Mouse (Mus musculus) limb, embryonic 13.5 days (tissue): ENCODE results near the gene Mtg2. TPM values are rescaled to one million over a fixed set of nuclear protein-coding genes. Genes with fewer than 3 reads are reported as not detected.

ENCODE experiments used
- ATAC-seq: fragments of 200-750 bp; cut with Nextera tagmentation; 2 replicates; pipeline ENCODE4 v1.8.0; 2017; ENCODE audit warnings: low read depth, moderate number of reproducible peaks, moderate TSS enrichment; ENCODE audit not compliant: low FRiP score
- H3K27ac ChIP-seq: fragments of 300-500 bp; sonication (generic); 2 replicates; pipeline ENCODE4 v1.5.1; 2015; ENCODE audit warnings: inconsistent platforms, mild to moderate bottlenecking, moderate library complexity
- H3K27me3 ChIP-seq: fragments of 300-500 bp; sonication (generic); 2 replicates; pipeline ENCODE4 v1.6.1; 2015; ENCODE audit warnings: mild to moderate bottlenecking, inconsistent platforms
- H3K36me3 ChIP-seq: fragments of 300-500 bp; sonication (generic); 2 replicates; pipeline ENCODE4 v1.6.1; 2015; ENCODE audit warnings: inconsistent platforms, mild to moderate bottlenecking, moderate library complexity
- H3K4me1 ChIP-seq: fragments of 300-500 bp; sonication (generic); 2 replicates; pipeline ENCODE4 v1.6.1; 2015; ENCODE audit warnings: inconsistent platforms
- H3K4me2 ChIP-seq: fragments of 300-500 bp; sonication (generic); replicated peaks from 2 replicates; pipeline ENCODE4 v1.6.1; 2015; ENCODE audit warnings: inconsistent platforms, mild to moderate bottlenecking, moderate library complexity
- H3K4me3 ChIP-seq: fragments of 300-500 bp; sonication (generic); 2 replicates; pipeline ENCODE4 v1.5.1; 2015; ENCODE audit warnings: moderate library complexity, mild to moderate bottlenecking, inconsistent platforms
- H3K9ac ChIP-seq: fragments of 300-500 bp; sonication (generic); 2 replicates; pipeline ENCODE4 v1.6.1; 2015; ENCODE audit warnings: mild to moderate bottlenecking, inconsistent platforms
- H3K9me3 ChIP-seq: fragments of 300-500 bp; sonication (generic); 2 replicates; pipeline ENCODE4 v1.6.1; 2016; ENCODE audit warnings: inconsistent platforms
- WGBS: fragments of 180-500 bp; shearing (Covaris S2); methylation state at CpG from one replicate; pipeline ENCODE4 v1.1.7; 2015; 5-methylcytosine and 5-hydroxymethylcytosine counted together
- polyA plus RNA-seq: library from polyadenylated mRNA; unstranded; fragments of >200 nt; fragmentation: Nextera tagmentation; extraction: Ambion mirVana; gene quantifications from 2 replicates; pipeline ENCODE4 v1.2.1, GENCODE M21; 2015

The Mtg2 gene
- polyA plus RNA-seq, 1 experiment from 2014 or later = 29.9 TPM

DNA sequence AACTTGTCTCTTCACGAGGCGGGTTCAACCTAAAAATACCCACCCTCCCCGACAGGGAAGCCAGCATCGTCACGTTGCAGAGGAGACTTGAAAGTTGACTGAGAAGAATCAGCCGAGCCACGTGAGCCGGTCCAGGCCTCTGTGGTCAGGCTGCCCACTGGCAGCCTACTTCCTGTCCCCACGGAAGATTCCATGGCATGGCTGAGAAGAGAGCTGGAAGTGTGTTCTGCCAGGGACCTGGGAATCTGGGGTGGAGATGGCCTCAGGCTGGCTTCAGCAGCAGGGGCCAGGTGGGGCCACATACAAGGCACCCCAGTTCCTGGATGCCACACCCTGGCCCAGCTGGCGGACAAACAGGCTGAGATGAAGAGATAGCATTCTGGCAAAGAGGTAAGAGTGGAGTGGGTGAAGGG lies 45.7 kb downstream of the Mtg2 start:
- Histone ChIP-seq H3K27me3 (peaks cover 22% of the 10 kb centered on the region), H3K4me3 (no peak overlapping the region), H3K4me1 (peaks cover 22% of the 10 kb centered on the region)

DNA sequence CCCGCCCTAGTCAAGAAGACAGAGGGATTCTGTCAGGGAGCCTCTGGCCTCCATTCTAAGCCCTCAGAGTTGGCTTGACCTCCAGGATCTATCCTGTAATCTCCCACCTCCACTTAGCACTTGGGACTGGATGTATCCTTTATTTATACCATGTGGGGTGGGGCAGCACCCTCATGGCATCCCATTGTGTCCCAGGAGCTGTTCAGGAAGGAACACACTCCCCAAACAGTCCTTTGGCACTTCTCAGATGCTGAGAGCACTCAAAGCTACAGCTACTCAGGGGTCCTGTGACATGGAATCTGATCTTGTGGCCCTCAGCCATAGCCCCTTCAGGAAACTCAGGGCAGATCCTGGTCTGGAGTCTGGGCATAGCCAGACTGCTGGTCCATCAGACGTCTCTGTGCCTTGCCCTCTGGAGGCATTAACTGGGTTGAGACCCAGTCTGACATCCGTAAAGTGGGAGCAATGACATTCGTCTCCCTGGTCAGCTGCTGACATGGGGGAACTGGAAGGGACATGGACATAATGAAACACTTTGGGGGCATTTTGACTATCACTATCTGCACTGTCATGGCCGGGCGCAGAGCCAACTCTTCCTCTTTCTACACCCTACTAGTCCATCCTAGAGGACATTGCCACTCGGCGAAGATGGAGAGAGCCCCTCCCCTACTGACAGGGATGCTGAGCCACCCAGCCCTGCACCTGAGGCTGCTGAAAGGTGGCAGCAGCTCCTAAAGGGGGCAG lies 46.5 kb downstream of the Mtg2 start:
- no peak overlapping the region for H3K4me3 ChIP-seq
- H3K4me2 ChIP-seq = no peak overlapping the region
- 67% methylated on average over 8 of the region's 8 CpGs for WGBS
- H3K9me3 ChIP-seq = no peaks in the 10 kb centered on the region
- H3K4me1 ChIP-seq = peaks cover 22% of the 10 kb centered on the region
- H3K9ac ChIP-seq = no peak overlapping the region
- no peaks in the 10 kb centered on the region for H3K36me3 ChIP-seq
- no peak for ATAC-seq
- no peak overlapping the region for H3K27ac ChIP-seq
- H3K27me3 ChIP-seq = peaks cover 22% of the 10 kb centered on the region

More for the DNA sequence above, 45.7 kb downstream of the Mtg2 start:
- no peak overlapping the region for H3K27ac ChIP-seq
- no peaks in the 10 kb centered on the region for H3K9me3 ChIP-seq
- no peak overlapping the region for H3K9ac ChIP-seq
- WGBS = 70% methylated on average over 10 of the region's 10 CpGs
- no peak for ATAC-seq
- H3K36me3 ChIP-seq = no peaks in the 10 kb centered on the region
- no peak overlapping the region for H3K4me2 ChIP-seq

DNA sequence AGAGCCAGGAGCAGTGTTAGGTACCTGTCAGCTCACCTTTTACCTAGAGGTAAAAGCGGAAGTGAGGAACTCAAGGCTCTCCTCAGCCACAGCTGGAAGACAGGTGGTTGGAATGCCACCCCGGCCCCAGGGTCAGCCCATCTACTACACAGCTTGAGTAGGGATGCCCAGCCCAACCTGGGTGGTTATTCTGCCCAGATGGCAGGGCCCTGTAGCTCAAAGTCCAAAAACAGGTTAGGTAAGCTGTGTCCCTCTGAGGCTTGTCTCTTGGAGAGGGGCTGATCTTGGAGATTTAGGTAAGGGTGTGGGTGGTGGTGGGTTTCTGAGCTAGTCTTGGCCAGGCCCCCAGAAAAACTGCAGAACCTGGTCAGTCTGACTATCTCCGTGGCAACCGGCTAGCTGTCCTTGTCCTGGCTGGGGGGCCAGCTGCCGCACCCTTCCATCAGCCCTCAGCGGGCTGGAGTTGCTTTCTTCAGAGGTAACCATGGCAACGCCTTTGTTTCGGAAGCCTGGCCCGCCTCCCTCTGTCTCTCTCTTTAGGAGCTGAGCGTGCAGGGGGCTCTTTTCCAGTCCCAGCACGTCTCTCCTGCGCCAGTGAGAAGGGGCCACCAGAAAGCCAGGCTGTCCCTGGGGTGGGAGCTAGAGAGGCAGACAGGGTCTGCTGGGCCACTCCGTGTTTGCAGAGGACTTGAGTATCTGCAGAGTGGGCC lies 47.3 kb downstream of the Mtg2 start:
- H3K27ac ChIP-seq = no peak overlapping the region
- no peaks in the 10 kb centered on the region for H3K9me3 ChIP-seq
- no peak for ATAC-seq
- H3K9ac ChIP-seq = peak overlapping the region; percentile 43; the same call in 1 of the 2 replicates
- H3K4me1 ChIP-seq = peaks cover 22% of the 10 kb centered on the region
- H3K36me3 ChIP-seq = no peaks in the 10 kb centered on the region
- WGBS = 11% methylated on average over 13 of the region's 13 CpGs
- peak overlapping the region; percentile 94; the same call in 1 of the 2 replicates for H3K4me2 ChIP-seq
- H3K4me3 ChIP-seq = no peak overlapping the region
- H3K27me3 ChIP-seq = peaks cover 22% of the 10 kb centered on the region

DNA sequence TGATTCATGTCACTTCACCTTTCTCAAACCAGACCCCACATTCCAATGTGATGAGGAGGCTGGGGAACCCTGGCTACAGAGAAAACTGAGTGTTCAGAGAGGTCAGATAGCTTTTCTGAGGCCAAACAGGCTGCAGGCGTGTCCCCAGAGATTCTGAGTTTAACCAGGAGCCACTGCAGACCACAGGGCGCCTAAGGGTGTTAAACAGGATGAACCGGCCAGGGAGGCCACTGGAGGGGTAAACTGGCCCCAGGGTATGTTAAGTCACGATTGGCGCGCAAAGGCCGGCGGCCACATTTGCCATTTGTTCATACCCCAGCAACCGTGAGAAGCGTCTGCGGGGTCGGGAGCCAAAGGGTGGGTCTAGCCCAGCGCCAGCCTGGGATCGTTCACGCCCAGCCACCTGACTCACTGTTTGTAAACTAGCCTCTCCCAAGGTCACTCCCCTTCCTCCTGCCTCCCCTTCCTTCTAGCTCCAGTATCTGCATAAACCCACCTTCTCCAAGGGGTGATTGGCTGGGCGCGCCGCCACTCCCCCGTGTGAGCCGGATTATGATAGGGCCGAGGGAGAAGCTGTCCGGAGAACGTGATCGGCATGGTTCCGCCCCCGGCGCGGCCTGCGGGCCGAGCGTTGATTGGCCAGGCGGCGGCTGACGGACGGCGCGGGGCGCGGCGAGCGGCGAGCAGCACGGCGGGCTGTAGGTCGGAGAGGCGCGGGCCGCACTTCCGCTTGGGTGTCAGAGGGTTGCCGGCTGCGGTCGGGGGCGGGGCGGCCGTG lies 48.5 kb downstream of the Mtg2 start, which contains the start of gene Osbpl2:
Gene Osbpl2 (plus strand): TSS at position 646 of the 778 bp plus-strand sequence.
- Histone ChIP-seq H3K27ac (peak within 1 kb of the TSS; percentile 52; the same call in 1 of the 2 replicates), H3K4me2 (peak within 1 kb of the TSS; percentile 94), H3K4me3 (peak within 1 kb of the TSS; percentile 93), H3K4me1 (peaks cover 22% of the 10 kb centered on the region), H3K27me3 (peaks cover 22% of the 10 kb centered on the region), H3K9me3 (no peaks in the 10 kb centered on the region), H3K36me3 (peaks cover 6% of the 10 kb centered on the region), H3K9ac (peak within 1 kb of the TSS; percentile 90)
- under 1% methylated on average over 55 of the region's 55 CpGs for WGBS
- ATAC-seq = peak; percentile 99

DNA sequence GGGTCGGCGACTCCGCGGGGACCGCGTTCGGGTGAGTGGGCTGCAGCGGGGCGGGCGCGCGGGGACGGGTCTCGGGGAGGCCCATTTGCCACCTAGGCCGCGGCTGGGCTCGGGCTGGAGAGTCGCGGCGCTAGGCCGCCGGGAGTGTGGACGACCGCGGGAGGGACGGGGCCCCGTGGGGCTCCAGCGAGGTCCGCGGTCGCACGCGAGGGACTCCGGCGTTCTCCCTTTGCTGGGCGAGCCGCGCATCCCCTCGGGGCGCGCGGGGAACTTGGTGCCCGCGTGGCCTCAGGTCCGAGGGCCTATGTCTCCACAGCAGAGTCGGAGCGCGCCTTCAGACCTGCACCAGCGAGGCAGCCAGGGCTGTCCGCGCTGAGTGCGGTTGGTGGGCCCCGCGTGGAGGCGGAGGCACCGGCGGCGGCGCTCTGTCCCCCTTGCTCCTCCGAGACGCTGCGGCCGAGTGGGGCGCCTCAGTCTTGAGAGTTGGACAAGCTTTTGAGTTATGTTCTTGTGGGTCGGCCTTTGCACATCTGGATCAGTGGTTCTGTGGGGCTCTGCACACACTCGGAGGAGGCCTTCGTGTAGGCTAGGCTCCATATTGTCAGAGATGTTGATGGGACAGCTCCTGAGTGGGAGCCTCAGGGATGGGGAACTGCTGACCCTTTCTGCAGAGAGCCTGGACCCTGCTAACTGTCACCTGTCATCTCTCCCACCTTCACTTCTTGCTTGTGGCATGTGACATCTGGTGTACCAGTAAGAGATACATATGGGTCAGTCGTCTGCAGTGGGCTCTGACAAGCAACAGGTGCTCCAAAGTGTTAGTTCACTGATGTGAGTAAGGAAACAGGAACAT lies 49.3 kb downstream of the Mtg2 start:
- ATAC-seq = peak; percentile 20
- H3K4me3 ChIP-seq = peak overlapping the region; percentile 93
- peak overlapping the region; percentile 90 for H3K9ac ChIP-seq
- peaks cover 14% of the 10 kb centered on the region for H3K27me3 ChIP-seq
- H3K4me2 ChIP-seq = peak overlapping the region; percentile 94
- H3K27ac ChIP-seq = peak overlapping the region; percentile 52; the same call in 1 of the 2 replicates
- no peaks in the 10 kb centered on the region for H3K9me3 ChIP-seq
- peaks cover 22% of the 10 kb centered on the region for H3K4me1 ChIP-seq
- H3K36me3 ChIP-seq = peaks cover 9% of the 10 kb centered on the region
- 1% methylated on average over 54 of the region's 68 CpGs for WGBS

DNA sequence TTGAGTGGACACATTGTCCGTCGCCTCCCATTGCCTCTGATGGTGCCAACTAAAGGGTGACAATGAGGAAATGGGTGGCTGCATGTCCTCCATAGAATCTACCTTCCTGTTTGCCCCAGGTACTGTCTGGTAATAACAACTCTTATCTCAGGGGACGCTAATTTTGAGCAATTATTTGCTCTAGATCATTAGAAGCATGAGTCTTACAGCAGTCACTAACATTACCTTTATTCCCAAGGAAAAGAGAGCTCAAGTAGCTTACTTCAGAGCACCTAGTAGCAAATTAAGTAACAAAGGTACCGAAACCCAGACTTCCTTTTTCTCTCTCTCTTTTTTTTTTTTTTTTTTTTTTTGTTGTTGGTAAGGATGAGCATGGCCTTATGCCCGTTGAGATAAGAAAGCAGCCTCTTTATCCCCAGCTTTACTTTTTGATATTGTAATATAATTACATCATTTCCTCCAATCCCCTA lies 49.9 kb downstream of the Mtg2 start:
- Histone ChIP-seq H3K4me2 (peak overlapping the region; percentile 94), H3K4me3 (peak overlapping the region; percentile 93)
- WGBS = 68% methylated on average over 5 of the region's 5 CpGs

DNA sequence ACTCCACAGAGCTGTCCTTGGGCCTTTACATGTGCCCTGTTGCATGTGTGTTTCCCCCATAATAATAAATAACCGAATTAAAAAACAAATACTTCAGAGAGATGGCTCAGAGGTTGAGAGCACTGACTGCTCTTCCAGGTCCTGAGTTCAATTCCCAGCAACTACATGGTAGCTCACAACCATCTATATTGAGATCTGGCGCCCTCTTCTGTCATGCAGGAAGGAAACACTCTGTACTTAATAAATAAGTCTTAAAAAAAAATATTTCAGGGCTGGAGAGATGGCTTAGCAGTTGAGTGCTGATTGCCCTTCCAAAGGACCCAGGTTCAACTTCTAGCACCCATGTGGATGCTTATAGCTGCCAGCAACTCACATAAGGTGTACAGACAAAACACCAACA lies 53.8 kb downstream of the Mtg2 start:
- Histone ChIP-seq H3K27ac (no peak overlapping the region), H3K36me3 (peaks cover 9% of the 10 kb centered on the region), H3K4me3 (no peak overlapping the region), H3K9ac (no peak overlapping the region), H3K9me3 (no peaks in the 10 kb centered on the region), H3K27me3 (no peaks in the 10 kb centered on the region), H3K4me1 (peaks cover 33% of the 10 kb centered on the region), H3K4me2 (no peak overlapping the region)
- WGBS = 86% methylated on average over 2 of the region's 2 CpGs
- no peak for ATAC-seq

More for the DNA sequence above, 49.9 kb downstream of the Mtg2 start:
- H3K27me3 ChIP-seq = peaks cover 10% of the 10 kb centered on the region
- H3K9me3 ChIP-seq = no peaks in the 10 kb centered on the region
- H3K4me1 ChIP-seq = peaks cover 22% of the 10 kb centered on the region
- no peak for ATAC-seq
- H3K27ac ChIP-seq = no peak overlapping the region
- H3K36me3 ChIP-seq = peaks cover 9% of the 10 kb centered on the region
- peak overlapping the region; percentile 90 for H3K9ac ChIP-seq

DNA sequence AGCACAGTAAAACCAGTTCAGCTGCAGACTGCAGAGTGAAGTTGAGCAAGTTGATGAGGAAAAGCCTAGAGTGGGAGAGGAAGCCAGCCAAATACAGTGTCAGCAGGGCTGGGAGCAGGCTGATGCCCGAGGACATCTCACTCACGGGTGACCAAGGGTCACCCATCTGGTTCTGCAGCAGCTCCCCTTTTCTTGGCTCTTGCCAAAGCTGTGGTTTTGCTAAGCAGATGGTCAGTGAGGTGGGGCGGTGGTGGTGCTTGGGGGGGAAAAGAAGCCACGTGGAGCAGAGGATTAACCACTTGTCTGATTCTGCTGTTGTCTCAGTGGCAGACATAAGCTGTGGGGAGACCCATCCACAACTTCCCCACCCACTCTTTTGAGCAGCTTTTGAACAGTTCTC lies 55.8 kb downstream of the Mtg2 start:
- Histone ChIP-seq H3K9ac (0 out of 2 replicates have a peak overlapping the region, but pooled peaks have one; percentile 19), H3K36me3 (peaks cover 9% of the 10 kb centered on the region), H3K4me3 (no peak overlapping the region), H3K27ac (no peak overlapping the region), H3K4me2 (no peak overlapping the region), H3K27me3 (no peaks in the 10 kb centered on the region), H3K4me1 (peaks cover 24% of the 10 kb centered on the region), H3K9me3 (no peaks in the 10 kb centered on the region)
- no peak for ATAC-seq
- WGBS = 20% methylated on average over 4 of the region's 4 CpGs

DNA sequence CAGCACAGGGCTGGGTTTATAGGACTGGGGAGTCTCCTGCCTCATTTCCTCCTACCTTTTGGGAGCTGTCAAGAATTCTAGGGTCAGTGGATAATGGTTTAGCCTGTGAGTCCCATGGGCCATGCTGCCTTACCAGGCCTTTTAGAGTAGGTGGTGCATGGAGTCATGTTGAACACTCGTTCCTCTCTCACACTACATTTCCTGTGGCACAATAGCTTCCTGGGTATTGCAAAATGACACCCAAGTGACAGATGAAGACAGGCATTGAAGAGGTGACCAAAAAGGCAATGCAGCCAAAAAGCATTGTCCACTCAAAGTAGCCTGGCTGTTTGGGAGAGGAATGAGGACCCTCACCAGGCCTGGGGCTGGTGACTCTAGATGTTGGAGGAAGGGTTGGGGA lies 57.3 kb downstream of the Mtg2 start:
- Histone ChIP-seq H3K27ac (no peak overlapping the region), H3K4me3 (no peak overlapping the region), H3K9ac (no peak overlapping the region), H3K27me3 (no peaks in the 10 kb centered on the region), H3K36me3 (peaks cover 9% of the 10 kb centered on the region), H3K4me2 (no peak overlapping the region), H3K9me3 (no peaks in the 10 kb centered on the region), H3K4me1 (peaks cover 24% of the 10 kb centered on the region)
- 54% methylated on average over 1 of the region's 1 CpGs for WGBS
- no peak for ATAC-seq

DNA sequence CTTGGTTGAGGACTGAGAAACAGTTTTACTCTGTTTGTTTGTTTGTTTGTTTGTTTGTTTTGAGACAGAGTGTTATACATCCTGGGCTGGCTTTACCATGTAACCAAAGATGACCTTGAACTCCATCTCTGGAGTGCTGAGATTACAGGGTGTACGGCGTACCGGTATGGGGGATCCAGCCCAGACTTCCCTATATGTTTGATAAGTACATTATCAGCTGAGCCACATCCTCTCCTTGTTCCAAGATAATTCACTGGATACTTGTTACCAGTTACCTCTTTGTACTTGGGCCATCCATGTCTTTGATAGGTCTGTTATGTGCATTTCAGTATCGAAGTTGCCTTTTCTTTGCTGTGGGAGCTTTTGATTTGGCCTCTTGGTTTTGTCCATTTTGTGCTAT lies 62.8 kb downstream of the Mtg2 start:
- Histone ChIP-seq H3K4me1 (no peaks in the 10 kb centered on the region), H3K9me3 (no peaks in the 10 kb centered on the region), H3K27ac (no peak overlapping the region), H3K36me3 (peaks cover 10% of the 10 kb centered on the region), H3K4me2 (no peak overlapping the region), H3K27me3 (no peaks in the 10 kb centered on the region), H3K9ac (no peak overlapping the region), H3K4me3 (no peak overlapping the region)
- no peak for ATAC-seq
- 94% methylated on average over 4 of the region's 4 CpGs for WGBS

DNA sequence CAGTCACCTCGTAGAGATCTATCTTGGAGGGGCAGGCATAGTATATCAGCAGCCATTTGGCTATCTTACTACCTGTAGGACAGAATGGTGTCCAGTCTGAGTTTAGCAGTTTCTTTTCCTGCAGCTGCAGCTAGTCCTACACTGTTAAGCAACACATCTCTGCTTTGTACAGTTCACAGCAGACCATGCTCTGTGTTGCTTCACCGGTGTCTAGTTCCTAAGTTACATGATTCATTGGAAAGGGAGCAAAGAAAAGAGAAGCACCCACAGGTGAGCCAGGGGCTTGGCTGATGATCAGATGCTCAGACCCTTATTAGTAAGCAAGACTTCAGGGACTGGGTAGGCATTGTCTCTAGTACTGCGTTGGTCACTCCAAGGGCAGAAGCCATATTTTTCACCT lies 63.5 kb downstream of the Mtg2 start:
- no peak overlapping the region for H3K4me3 ChIP-seq
- no peaks in the 10 kb centered on the region for H3K27me3 ChIP-seq
- no peak overlapping the region for H3K27ac ChIP-seq
- peaks cover 16% of the 10 kb centered on the region for H3K36me3 ChIP-seq
- WGBS = 80% methylated on average over 3 of the region's 3 CpGs
- no peak for ATAC-seq
- H3K4me1 ChIP-seq = no peaks in the 10 kb centered on the region
- H3K4me2 ChIP-seq = no peak overlapping the region
- H3K9me3 ChIP-seq = no peaks in the 10 kb centered on the region
- no peak overlapping the region for H3K9ac ChIP-seq
